16 mouse cellular contexts compared by ENCODE assay signal in the genomic region with DNA sequence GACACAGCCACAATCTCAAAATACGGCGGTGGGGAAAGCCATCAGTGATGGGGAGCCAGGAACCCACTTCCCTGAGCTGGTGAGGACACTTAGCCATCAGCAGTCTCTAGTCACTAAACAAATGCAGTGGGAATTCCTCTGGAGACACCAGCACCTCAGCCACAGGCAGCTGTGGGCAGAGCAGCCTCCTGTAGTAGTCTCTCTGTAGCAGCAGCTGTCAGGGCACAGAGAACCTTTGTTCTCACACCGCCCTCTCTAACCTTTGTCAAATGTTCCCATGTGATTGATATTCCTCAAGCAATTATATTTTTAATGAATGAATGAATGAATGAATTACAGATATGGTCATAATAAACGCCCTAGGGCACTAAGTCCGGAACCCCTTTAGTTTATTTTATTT. TPM values are rescaled to one million over a fixed set of nuclear protein-coding genes. Genes with fewer than 3 reads are reported as not detected.
DNase-seq lines count a peak whose midpoint lies in the region; ATAC-seq and TF ChIP-seq lines count a peak whose summit lies in the region.
"Had no signal": no experiment of that assay in that cellular context is flagged by ENCODE, and none has a peak within 500 bp of the region (broad histone marks: within the 10 kb centered on the region; RNA-seq: fewer than 3 reads in every experiment).

No protein-coding gene starts in this region.

- no peak for DNase-seq in heart, postnatal 25 days (ENCODE audit: low spot score)
- no peak for DNase-seq in kidney, adult 2 months
- no peak for DNase-seq in embryonic facial prominence, embryonic 10.5 days (ENCODE audit: low spot score)
- DNase-seq in testis, postnatal 14 days (ENCODE audit: low spot score) = no peak
- DNase-seq: forebrain, postnatal 0 days; gastrocnemius, postnatal 36 days; kidney, postnatal 14 days had no signal

- H3K27me3 ChIP-seq in heart, embryonic 13.5 days (replicated peaks) = no peaks in the 10 kb centered on the region
- H3K27me3 ChIP-seq in kidney, embryonic 16.5 days (ENCODE audit: insufficient read depth, low read length) = no peaks in the 10 kb centered on the region
- no peaks in the 10 kb centered on the region for H3K27me3 ChIP-seq in kidney, adult 2 months (replicated peaks; ENCODE audit: control insufficient read depth, insufficient read depth, low read length)
- H3K27me3 ChIP-seq in embryonic facial prominence, embryonic 10.5 days (replicated peaks; ENCODE audit: low read depth, poor library complexity, severe bottlenecking) = no peaks in the 10 kb centered on the region
- no peaks in the 10 kb centered on the region for H3K27me3 ChIP-seq in myocyte (ENCODE audit: control insufficient read depth, insufficient read depth, insufficient read length)
- H3K27me3 ChIP-seq: lung, embryonic 15.5 days had no signal

- H3K79me2 ChIP-seq in myocyte (ENCODE audit: control insufficient read depth, insufficient read depth) = peaks cover 63% of the 10 kb centered on the region

- H3ac ChIP-seq in myocyte (ENCODE audit: control insufficient read depth, insufficient read length) = no peak overlapping the region

- 81% methylated on average over 5 of the region's 5 CpGs for WGBS in heart, embryonic 13.5 days
- 65% methylated on average over 5 of the region's 5 CpGs for WGBS in kidney, embryonic 16.5 days
- 71% methylated on average over 5 of the region's 5 CpGs for WGBS in kidney, adult 2 months
- WGBS in embryonic facial prominence, embryonic 10.5 days = 73% methylated on average over 5 of the region's 5 CpGs

- no peak for TF ChIP-seq POLR2A in kidney, adult 2 months (IDR thresholded peaks at IDR 0.05; ENCODE audit: low read depth, low read length)
- no peak for TF ChIP-seq POLR2A in myocyte (IDR thresholded peaks at IDR 0.05; ENCODE audit: insufficient read length, low read depth)

- H3K36me3 ChIP-seq in heart, embryonic 13.5 days = peaks cover 10% of the 10 kb centered on the region; the same call in 1 of the 2 replicates
- H3K36me3 ChIP-seq in kidney, embryonic 16.5 days (ENCODE audit: insufficient read depth, low read length) = no peaks in the 10 kb centered on the region
- H3K36me3 ChIP-seq in kidney, adult 2 months (ENCODE audit: control insufficient read depth, insufficient read depth, low read length) = no peaks in the 10 kb centered on the region
- no peaks in the 10 kb centered on the region for H3K36me3 ChIP-seq in embryonic facial prominence, embryonic 10.5 days (replicated peaks)
- H3K36me3 ChIP-seq in myocyte (ENCODE audit: control insufficient read depth, insufficient read depth) = no peaks in the 10 kb centered on the region
- H3K36me3 ChIP-seq: lung, embryonic 15.5 days had no signal

- intact Hi-C loops in heart, postnatal 25 days (cut with DNase I) = no loop called here

- H3K9ac ChIP-seq in heart, embryonic 13.5 days = peak overlapping the region; percentile 69; the same call in 1 of the 2 replicates
- H3K9ac ChIP-seq in kidney, embryonic 16.5 days (replicated peaks; ENCODE audit: low read length) = no peak overlapping the region
- H3K9ac ChIP-seq: forebrain, postnatal 0 days; hindbrain, embryonic 14.5 days; lung, embryonic 15.5 days had no signal

- no peak for ATAC-seq in heart, embryonic 13.5 days (ENCODE audit: extremely low read depth, insufficient number of reproducible peaks, low FRiP score, low TSS enrichment)
- no peak for ATAC-seq in kidney, embryonic 16.5 days (ENCODE audit: low FRiP score, low TSS enrichment)
- ATAC-seq in megakaryocyte, adult 5-6 weeks (ENCODE audit: poor library complexity, severe bottlenecking) = no peak
- ATAC-seq: activated CD4-positive, CD25-positive, alpha-beta regulatory T cell, adult 4 months had no signal

- no peak overlapping the region for H3K4me3 ChIP-seq in heart, embryonic 13.5 days
- no peak overlapping the region for H3K4me3 ChIP-seq in kidney, embryonic 16.5 days (ENCODE audit: low read length)
- no peak overlapping the region for H3K4me3 ChIP-seq in kidney, adult 2 months (ENCODE audit: insufficient read depth, low read depth, low read length)
- peak overlapping the region; percentile 8; the same call in 1 of the 2 replicates for H3K4me3 ChIP-seq in embryonic facial prominence, embryonic 10.5 days
- H3K4me3 ChIP-seq in myocyte = no peak overlapping the region
- H3K4me3 ChIP-seq: lung, embryonic 15.5 days had no signal

- peaks cover 48% of the 10 kb centered on the region for H3K4me1 ChIP-seq in heart, embryonic 13.5 days
- peaks cover 28% of the 10 kb centered on the region for H3K4me1 ChIP-seq in kidney, embryonic 16.5 days (ENCODE audit: insufficient read depth, low read length)
- peaks cover 29% of the 10 kb centered on the region for H3K4me1 ChIP-seq in kidney, adult 2 months (ENCODE audit: control insufficient read depth, insufficient read depth, low read length)
- H3K4me1 ChIP-seq in embryonic facial prominence, embryonic 10.5 days = peaks cover 30% of the 10 kb centered on the region

- no peaks in the 10 kb centered on the region for H3K9me3 ChIP-seq in heart, embryonic 13.5 days
- 0 out of 2 replicates have a peak, but pooled peaks cover 4% of the 10 kb centered on the region for H3K9me3 ChIP-seq in kidney, embryonic 16.5 days (ENCODE audit: low read length)
- no peaks in the 10 kb centered on the region for H3K9me3 ChIP-seq in embryonic facial prominence, embryonic 10.5 days
- H3K9me3 ChIP-seq: lung, embryonic 15.5 days had no signal

- H3K27ac ChIP-seq in heart, embryonic 13.5 days (replicated peaks) = peak overlapping the region; percentile 77
- peak overlapping the region; percentile 70; the same call in 1 of the 2 replicates for H3K27ac ChIP-seq in kidney, embryonic 16.5 days (ENCODE audit: low read length)
- no peak overlapping the region for H3K27ac ChIP-seq in kidney, adult 2 months (ENCODE audit: insufficient read depth, low read depth, low read length)
- peak overlapping the region; percentile 51 for H3K27ac ChIP-seq in embryonic facial prominence, embryonic 10.5 days (replicated peaks)
- H3K27ac ChIP-seq: hindbrain, embryonic 14.5 days had no signal

- peak overlapping the region; percentile 59 for H3K4me2 ChIP-seq in heart, embryonic 13.5 days
- H3K4me2 ChIP-seq in kidney, embryonic 16.5 days (replicated peaks; ENCODE audit: low read depth, low read length) = peak overlapping the region; percentile 32
- H3K4me2 ChIP-seq in myocyte (ENCODE audit: low read depth) = peak overlapping the region; percentile 75
- H3K4me2 ChIP-seq: hindbrain, embryonic 14.5 days; liver, embryonic 11.5 days had no signal

- TF ChIP-seq CTCF in kidney, adult 2 months (conservative IDR thresholded peaks at IDR 0.05; ENCODE audit: insufficient read depth, insufficient read length, low read depth, low read length) = no peak

TF ChIP-seq in myocyte, 11 proteins besides CTCF, POLR2A, EP300 and RAD21:
- TF ChIP-seq TCF3 (IDR thresholded peaks at IDR 0.05; ENCODE audit: insufficient read length, low read depth) (peak; percentile 68), CEBPB (IDR thresholded peaks at IDR 0.05; ENCODE audit: insufficient read depth, poor library complexity, severe bottlenecking) (no peak), USF1 (IDR thresholded peaks at IDR 0.05; ENCODE audit: low read depth) (no peak), REST (IDR thresholded peaks at IDR 0.05; ENCODE audit: insufficient read depth, insufficient read length) (no peak), POLR2AphosphoS2 (IDR thresholded peaks at IDR 0.05; ENCODE audit: insufficient read length, low read depth) (no peak), E2F4 (IDR thresholded peaks at IDR 0.05; ENCODE audit: insufficient read depth) (no peak), MYOD1 (IDR thresholded peaks at IDR 0.05; ENCODE audit: control insufficient read depth in 1 of 3, insufficient read length in 2 of 3, low read depth in 2 of 3) (peak in 2 of 3 experiments; percentile 80 to 82), SRF (IDR thresholded peaks at IDR 0.05; ENCODE audit: control insufficient read depth, insufficient read length, low read depth) (no peak), MAX (IDR thresholded peaks at IDR 0.05; ENCODE audit: low read depth) (no peak), TCF12 (IDR thresholded peaks at IDR 0.05; ENCODE audit: insufficient read depth, poor library complexity, severe bottlenecking) (no peak), MYOG (IDR thresholded peaks at IDR 0.05; ENCODE audit: control insufficient read depth in 1 of 3, insufficient read depth in 1 of 3, insufficient read length in 2 of 3, low read depth in 2 of 3) (peak; percentile 37 to 88 (median 75))

RNA-seq across cellular contexts. Expression of gene Rras2, which starts 46.2 kb away (rescaled TPM):
- 47.2 and 48.0 TPM in 2 replicates for polyA plus RNA-seq in heart, embryonic 13.5 days (2015; fragmentation: Nextera tagmentation; extraction: Ambion mirVana)
- total RNA-seq in heart, postnatal 25 days (2021) = 10 to 100 TPM; 48.2 to 50.2 TPM
- polyA plus RNA-seq in kidney, embryonic 16.5 days (2015; fragmentation: Nextera tagmentation; extraction: Ambion mirVana) = 33.6 and 36.4 TPM in 2 replicates
- 15.3 and 17.5 TPM in 2 replicates for polyA plus RNA-seq in kidney, adult 2 months (2012; rRNA removed)
- polyA plus RNA-seq in embryonic facial prominence, embryonic 10.5 days (2016; fragmentation: Nextera tagmentation; extraction: Ambion mirVana) = 26.1 and 26.9 TPM in 2 replicates
- 57.4 TPM for polyA plus RNA-seq in myocyte (2012; fragmentation: generic; extraction: Trizol)
- total RNA-seq in megakaryocyte, adult 5-6 weeks (2015) = 3.3 and 4.1 TPM in 2 replicates
- total RNA-seq in megakaryocyte, adult 5-6 weeks (2017) = 2.7 and 4.8 TPM in 2 replicates
- total RNA-seq: MEL had no signal
